Mouse (Mus musculus) olfactory bulb, adult 2 months (tissue): ENCODE data around the gene D7Ertd443e.

Experiments used
- CTCF ChIP-seq: fragments of 200-500 bp; IDR thresholded peaks from 2 replicates; pipeline ENCODE4 v1.5.1; 2012; ENCODE audit warnings: low read depth, mild to moderate bottlenecking, low read length, moderate library complexity; ENCODE audit not compliant: insufficient read depth
- POLR2A ChIP-seq: fragments of 200-500 bp; IDR thresholded peaks from 2 replicates; pipeline ENCODE4 v1.6.1; 2012; ENCODE audit warnings: mild to moderate bottlenecking, low read depth, low read length, moderate library complexity; ENCODE audit not compliant: insufficient read depth

- TF ChIP-seq POLR2A (no peak), CTCF (no peak)
Observed at GRCm38 (mm10) chr7:134224741-134225612, 160.5 kb downstream of the D7Ertd443e start.
